Mouse (Mus musculus) ES-E14 (cell line): ENCODE data around the gene Tmem260.

Experiments used
- CHD2 ChIP-seq: IDR thresholded peaks from 2 replicates; pipeline ENCODE4 v1.6.1; 2014; ENCODE audit warnings: mild to moderate bottlenecking, low read depth, low read length, inconsistent platforms
- HCFC1 ChIP-seq: IDR thresholded peaks from 2 replicates; pipeline ENCODE4 v1.6.1; 2012; ENCODE audit warnings: low read length, inconsistent platforms, borderline replicate concordance; ENCODE audit not compliant: insufficient read depth
- MAFK ChIP-seq: IDR thresholded peaks from 2 replicates; pipeline ENCODE4 v1.6.1; 2014; ENCODE audit warnings: mild to moderate bottlenecking, low read depth, low read length, inconsistent platforms; ENCODE audit not compliant: insufficient read depth
- ZC3H11A ChIP-seq: IDR thresholded peaks from 2 replicates; pipeline ENCODE4 v1.6.1; 2012; ENCODE audit warnings: low read depth, mild to moderate bottlenecking, inconsistent platforms, low read length, borderline replicate concordance
- ZNF384 ChIP-seq: IDR thresholded peaks from 2 replicates; pipeline ENCODE4 v1.6.1; 2012; ENCODE audit warnings: low read depth, low read length, inconsistent platforms

DNA sequence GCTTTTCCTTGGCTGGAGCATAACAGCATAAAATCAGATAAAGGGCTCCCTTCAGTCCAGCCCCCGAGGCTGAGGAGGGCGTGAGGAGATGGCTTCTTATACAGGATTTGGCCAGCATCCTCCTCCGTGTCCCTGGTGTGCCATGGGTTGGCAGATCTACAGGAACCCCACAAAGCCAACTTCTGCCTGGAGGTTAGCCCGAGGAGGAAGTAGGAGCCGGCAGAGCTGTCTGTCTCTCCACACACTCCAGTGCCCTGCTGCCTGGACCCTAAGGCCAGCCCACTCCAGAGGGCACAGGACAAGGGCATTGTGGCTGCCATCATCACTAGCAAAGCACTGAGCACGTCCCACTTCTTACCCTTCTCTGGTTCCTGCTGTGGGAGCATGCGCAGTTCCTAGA lies 68.7 kb downstream of the Tmem260 start:
- TF ChIP-seq MAFK (no peak), CHD2 (no peak), ZC3H11A (no peak), ZNF384 (no peak), HCFC1 (no peak)
